Mouse (Mus musculus) MEL-GATA-1-ER (cell line): ENCODE measurements at regions not wholly inside any gene's neighbourhood (a gene's known extent, or its start where the extent isn't known, plus 50 kb on each side); places are given as distances from the start of the nearest gene placed in this dataset.

Source experiments
- DNase-seq: peaks from one replicate; pipeline ENCODE4 v3.0.0-alpha.2; 2012; ENCODE audit warnings: low read depth; ENCODE audit errors: extremely low read depth

DNA sequence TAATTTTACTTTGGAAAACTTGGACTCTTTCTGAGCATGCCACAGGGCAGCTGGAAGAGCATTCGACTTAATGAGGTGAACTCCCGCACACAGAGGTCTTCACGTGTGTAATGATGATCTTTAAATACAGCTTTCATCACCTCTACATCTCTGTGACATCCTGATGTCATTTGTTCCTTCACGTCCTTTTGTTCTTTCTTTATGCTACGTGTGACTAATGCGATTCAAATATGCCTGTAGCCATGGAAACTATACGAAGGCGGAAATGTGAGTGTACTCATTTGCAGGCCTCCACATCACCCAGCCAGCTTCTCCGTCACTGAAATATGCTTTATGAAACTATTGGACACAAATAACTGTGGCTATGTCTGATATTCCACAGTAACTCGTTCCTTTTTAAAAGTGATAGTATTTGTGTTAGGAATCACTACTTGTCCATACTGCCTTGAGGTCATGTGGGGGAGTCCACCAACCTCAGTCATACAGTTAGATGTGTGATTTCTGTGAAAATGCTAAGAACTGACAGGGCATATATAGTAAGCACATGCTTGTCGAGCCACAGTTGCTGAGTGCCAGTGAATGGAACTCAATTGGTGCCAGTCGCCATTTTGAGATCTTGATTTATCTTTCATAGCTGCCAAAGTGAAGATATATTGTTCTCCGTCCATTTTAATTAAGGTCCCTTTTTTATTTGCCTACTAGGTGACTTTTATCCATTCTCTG is 145.9 kb downstream of the Plk2 start:
- no peak for DNase-seq

DNA sequence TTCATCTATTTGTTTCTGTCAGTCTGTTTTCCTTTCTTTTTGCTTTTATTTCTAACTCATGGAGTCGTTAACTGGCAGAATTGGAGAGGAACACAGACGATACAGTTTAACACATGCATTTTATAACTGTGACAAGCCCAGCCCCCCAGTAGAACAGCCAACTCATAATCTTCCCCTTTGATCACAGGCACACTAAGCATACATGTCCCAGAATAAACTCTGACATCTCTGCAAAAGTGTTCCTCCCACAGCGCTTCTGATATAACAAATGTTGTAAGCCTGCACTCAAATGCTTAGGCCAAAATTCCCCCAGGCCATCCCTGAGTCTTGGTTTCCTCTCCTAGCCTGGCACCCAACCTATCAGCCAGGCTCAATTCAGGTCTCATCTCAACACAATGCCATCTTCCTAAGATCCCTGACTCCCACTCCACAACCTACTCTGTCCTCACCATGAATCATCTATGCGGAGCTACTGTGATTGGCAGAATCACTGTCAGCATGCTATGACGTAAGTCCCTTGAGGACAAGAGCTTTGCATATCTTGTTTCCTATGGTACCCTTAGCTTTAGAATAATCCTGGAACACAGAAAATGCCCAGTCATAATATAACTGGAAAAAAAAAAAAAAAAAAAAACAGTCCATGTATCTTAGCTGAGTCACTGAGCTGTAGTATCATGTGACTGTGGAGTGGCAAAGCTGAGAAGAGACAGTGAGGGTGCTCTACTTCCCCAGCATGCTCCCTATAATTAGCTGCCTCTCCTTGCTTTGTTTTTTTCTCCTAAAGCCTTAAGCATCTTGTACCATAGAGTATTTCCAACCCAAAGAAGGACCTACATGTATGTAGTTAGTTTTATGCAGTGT is 146.7 kb downstream of the Plk2 start:
- DNase-seq: no peak

- no peak for DNase-seq
Measured at GRCm38 (mm10) chr13:110542303-110543065, 147.6 kb downstream of the Plk2 start.

DNA sequence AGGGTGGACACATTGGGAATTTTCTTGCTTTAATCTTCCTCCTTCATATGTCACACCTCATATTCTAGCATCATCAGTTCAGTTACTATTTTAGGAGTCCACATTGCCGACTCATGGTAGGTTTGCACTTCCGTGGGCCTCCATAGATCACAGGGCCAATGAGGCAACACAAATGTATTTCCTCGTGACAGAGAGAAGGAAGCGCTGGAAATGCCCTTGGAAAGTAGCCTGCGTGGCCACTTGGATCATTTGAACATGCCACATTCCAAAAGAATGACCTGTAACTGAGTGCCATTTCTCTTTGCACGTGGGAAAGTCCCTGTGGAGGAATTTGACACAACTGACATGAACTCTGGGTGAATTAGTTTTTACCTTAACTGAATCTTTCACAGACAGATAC is 150.6 kb downstream of the Plk2 start:
- DNase-seq: no peak

GRCm38 (mm10) chr13:110555529-110556319 is 160.9 kb downstream of the Plk2 start:
- no peak for DNase-seq

DNA sequence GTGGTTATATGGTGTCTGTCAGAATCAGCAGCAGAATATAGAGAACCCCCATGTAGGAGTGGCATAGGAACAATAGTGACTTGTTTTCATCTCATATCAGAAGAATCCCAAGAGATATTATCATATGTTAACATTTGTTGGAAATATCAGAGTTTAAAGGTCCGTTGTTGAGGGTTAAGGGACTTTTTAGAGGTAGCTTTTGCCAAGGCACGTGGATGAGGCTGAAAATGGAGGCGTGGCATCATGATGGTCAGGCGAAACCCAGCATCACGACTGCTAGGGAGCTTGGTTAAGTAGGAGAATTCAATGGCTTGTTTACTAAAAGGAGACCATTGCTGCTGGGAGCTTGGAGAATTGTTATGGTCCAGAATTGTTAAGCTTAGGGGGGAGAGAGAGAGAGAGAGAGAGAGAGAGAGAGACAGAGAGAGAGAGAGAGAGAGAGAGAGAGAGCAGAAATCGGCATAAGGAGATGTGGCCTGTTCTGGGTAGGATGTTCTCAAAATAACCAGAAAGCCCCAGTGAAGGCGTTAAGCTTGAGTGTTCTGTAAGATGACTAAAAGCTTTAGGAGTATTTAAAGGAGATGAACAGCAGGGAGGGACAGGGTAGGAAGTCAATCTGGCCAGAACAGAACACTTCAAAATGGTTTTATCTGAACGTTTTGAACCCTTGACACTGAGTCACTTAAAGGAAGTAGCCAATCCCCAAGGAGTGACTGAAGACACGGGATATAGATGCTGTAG is 161.7 kb downstream of the Plk2 start:
- no peak for DNase-seq

GRCm38 (mm10) chr13:110557930-110558727 is 163.3 kb downstream of the Plk2 start:
- DNase-seq: no peak

DNA sequence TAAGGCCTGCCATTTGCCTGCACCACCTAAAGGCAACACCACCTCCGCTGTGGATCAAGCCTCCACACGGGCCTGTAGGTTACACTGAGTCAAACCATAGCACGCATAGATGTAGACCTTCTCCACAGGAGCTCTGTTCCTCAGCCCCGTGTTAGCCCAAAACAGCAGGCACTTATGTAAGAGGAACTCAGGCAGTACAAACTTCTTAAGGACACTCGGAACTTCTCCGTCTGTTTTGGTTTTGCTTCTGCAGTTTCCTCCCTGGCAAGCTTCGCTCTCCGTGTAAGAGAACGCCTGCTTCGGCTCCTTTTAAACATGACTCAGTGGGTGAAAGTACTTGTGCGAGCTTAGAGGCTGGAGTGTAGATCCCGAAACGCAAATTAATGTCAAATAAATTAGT is 165.7 kb downstream of the Plk2 start:
- DNase-seq: no peak

DNA sequence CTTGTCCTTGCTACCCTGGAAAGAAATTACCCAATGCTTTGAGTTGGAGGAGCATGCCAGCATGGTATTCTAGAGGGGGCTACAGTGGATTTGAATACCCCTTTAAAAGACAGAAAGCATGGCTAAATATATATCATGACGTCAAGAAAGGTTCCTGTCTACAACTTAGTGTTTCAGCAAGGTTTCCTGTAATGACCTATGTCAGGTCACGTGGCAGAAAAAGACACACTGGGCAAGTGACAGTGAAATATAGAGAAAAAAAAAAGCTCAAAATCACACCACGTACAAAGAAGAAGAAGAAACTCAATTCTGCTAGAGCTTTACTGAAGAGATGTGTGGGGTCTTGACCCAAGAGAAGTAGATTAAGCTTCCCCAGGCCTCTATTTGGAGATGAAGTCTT is 167.7 kb downstream of the Plk2 start:
- DNase-seq: no peak

GRCm38 (mm10) chr13:110562902-110563301 is 168.1 kb downstream of the Plk2 start:
- no peak for DNase-seq

GRCm38 (mm10) chr13:110563967-110564366 is 169.1 kb downstream of the Plk2 start:
- no peak for DNase-seq

GRCm38 (mm10) chr13:110568482-110569179 is 173.8 kb downstream of the Plk2 start:
- no peak for DNase-seq

GRCm38 (mm10) chr13:110569180-110569512 is 174.3 kb downstream of the Plk2 start:
- DNase-seq: no peak

- DNase-seq: no peak
Measured at GRCm38 (mm10) chr13:110570386-110570785, 175.5 kb downstream of the Plk2 start.

DNA sequence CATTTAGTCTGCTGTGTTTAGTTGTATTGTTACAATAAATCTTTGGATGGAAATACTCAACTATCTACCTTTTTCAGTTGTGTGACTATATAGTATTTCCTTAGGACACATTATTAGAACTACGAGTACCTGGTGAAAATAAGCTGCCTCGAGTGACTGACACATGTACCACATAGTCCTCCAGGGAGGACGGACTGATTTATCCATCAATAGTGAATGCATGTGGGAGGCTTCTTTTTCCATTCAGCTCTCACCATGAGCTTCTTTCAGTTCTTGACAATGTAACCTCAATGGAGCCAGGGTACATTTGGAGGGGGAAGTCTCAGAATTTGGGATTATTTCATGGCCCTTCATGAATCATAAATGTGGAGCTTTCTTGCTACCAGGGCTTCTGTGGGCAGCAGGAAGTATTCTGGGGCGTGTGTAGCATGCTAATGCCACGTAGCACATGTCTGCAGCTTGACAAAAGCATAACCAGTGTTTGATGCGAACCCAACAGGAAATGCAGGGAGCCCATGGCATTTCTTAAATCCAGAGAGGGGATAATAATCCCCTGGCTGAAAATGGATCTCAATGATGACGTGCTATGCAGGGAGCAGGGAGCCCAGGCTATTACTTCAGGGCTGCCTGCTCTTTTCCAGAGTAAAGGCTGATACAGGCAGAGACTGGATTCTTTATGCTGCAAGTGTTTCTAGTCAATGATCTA is 178.7 kb downstream of the Plk2 start:
- no peak for DNase-seq

GRCm38 (mm10) chr13:110574764-110575471 is 180.1 kb downstream of the Plk2 start:
- no peak for DNase-seq

- no peak for DNase-seq
Measured at GRCm38 (mm10) chr13:110578159-110578558, 183.3 kb downstream of the Plk2 start.

DNA sequence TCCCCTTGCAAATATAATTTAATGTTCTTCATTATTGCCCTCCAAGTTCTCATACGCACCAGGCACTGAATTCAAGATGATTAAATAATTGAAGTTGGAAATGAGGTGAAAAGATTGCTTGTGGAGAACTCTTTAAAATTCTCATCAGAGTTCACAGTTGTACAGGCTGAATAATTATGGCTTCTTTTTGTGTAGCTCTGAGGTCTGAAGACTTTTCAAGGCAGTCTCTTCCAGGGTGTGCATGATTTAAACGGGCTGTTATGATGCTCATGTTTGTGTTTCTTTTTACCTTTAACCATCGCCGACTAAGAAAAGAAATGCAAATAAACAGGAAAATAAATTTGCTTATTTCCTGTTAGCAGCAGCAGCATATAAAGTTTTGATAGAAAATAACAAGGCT is 185.3 kb downstream of the Plk2 start:
- DNase-seq: no peak
